Mouse (Mus musculus) embryo, embryonic 10 days (tissue): ENCODE results near the gene Mepce.
"Not testable (repeated sequence)": the region's sequence is repeated elsewhere in the genome, so short reads cannot be mapped to it uniquely, and the experiment has no call there.

Experiments used
- DNase-seq: peaks from one replicate; pipeline ENCODE4 v3.0.0-alpha.2; 2015; ENCODE audit warnings: low spot score

The Mepce gene

DNA sequence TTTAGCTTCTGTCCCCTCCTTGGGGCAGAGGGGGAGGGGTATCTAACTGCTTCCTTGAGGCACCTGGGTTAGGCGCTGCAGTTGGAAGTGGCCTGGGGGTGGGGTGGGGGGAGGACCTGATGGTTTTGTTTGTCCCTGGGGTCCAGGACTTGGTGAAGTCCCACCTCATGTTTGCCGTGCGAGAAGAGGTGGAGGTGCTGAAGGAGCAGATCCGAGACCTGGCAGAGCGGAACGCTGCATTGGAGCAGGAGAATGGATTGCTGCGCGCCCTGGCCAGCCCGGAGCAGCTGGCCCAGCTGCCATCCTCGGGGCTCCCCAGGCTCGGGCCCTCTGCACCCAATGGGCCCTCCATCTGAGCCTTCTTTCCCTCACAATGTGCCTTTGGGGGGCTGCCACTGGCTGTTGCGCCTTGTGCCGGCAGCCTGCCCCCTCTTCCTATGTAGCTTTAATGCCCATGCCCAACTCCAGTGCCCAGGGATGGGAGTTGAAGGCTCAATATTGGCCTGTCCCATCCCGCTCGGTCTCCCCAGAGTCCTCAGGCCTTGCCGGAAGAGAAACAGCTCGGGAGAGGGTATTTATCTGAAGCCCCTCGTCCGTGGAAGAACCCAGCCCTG lies 28.4 kb downstream of the Mepce start:
- no peak for DNase-seq

DNA sequence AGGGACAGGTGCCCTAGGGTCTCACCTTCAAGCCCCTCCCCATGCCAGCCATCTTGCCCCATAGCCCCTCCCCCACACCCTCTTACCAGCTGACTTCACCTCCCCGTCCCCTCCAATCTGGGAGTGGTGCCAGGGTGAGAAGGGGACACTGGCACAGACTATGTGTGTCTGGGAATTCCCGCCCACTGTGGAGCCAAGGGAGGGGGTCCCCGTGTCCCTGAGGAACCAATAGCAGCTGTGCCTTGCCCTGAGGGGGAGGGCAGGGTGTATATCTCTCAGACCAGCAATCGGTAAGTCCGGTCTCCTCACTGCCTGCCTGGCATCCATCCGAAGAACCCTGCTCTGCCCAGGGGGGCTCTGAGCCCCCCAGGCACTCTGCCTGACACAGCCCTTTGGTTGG lies 29.6 kb downstream of the Mepce start:
- DNase-seq = no peak

DNA sequence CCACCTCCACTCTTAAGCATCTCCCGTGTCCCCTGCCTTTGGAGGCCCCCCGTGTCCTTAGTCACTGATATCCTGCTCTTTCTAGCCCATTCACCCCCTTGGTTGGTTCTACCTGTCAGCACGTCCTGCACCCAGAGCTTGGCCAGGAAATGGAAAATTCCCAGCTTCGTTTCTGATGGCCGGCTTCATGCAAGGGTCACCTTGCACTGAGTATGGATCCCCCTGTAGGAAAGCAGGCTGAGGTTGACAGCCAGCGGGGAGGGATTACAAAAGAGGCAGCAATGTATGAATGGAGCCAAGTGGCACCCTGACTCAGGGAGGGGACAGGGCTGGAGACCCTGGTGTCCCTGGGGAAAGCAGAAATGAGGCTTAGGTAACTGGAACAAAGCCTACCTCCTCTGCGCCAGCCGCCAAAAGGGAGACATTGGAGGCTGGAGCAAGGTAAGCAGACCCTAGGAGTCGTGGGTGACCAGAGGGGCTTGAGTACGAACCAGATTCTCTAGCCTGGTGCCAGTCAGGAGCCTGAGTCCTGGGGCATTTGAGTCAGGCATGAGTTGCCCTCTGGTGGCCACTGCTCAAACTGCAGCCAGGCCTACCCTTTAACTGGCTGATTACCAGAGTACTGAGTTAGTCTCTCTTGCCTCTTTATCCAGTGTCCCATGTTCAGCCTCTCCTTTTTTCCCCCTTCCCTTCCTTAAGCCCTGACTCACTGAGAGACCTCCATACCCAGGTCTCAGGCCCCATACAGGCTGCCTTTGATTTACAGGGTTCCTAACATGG lies 30.4 kb downstream of the Mepce start:
- DNase-seq = peak; percentile 89

DNA sequence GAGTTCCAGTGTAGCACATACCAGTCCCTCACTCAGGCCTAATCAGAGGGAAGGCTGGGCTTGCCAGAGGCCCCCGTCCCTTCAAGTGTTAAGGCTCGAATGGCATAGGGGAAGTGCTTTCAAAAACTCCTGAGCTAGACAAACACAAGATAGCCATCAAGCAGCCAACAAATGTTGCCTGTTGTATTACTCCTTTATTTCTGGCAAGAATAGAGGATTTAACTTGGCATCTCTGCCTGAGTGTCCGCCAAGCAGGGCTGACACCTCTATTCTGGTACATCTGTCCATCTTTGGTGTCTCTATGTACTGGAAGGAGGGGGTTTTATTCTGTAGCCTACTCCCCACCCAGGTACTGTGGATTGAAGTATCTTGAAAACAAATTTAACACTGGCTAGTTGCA lies 31.3 kb downstream of the Mepce start:
- no peak for DNase-seq

DNA sequence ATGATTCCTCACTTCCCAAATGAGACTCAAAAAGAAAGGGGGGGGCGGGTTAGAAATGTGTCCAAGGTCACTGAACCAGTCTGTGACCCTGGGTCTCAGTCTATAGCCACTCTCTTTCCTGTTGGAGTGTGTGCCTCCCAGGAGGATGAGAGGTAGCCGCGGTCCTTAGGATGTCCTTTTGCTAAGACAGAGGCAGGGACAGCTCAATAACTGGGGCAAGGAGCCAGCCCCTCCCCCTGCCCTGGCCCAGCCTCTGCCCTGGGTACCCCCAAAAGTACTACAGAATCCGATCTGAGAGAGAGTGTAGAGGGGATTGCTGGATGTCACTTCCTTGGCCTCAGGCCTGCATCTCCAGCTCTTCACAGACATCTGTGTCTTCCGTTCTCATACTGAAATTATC lies 32.0 kb downstream of the Mepce start:
- no peak for DNase-seq

DNA sequence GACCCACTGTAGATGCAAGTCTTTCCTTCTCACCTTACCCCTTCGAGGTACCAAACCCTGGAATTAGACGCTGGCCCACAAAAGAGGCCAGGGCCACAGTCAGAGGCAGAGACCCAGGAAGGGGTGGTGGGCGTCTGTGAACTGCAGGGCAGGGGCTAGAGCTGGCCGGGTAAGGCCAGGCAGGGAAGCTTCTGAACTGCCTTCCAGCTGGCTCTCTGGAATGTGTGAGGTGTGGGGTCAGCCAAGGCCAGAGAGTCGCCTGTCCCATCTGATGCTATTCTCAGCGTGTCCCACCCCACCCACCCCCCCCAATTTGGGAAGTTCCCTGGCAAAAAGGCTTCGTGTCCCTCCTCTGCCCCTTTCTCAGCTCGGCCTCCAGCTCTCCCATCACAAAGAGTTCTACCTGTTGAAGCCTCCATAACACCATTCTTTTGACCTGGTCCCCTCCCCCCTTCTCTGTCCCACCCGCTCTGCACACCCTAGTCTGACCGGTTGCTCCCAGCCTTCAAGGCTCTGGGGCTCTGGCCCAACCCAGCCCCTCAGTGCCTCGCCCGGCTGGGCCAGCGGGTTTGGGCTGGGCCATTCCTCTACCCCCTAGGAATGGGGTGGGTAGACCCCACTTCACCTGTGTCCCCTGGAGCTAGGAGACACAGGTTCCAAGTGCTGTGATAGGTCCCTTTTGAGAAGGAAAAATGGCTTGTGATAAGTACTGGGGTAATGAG lies 34.2 kb downstream of the Mepce start:
- DNase-seq = no peak

DNA sequence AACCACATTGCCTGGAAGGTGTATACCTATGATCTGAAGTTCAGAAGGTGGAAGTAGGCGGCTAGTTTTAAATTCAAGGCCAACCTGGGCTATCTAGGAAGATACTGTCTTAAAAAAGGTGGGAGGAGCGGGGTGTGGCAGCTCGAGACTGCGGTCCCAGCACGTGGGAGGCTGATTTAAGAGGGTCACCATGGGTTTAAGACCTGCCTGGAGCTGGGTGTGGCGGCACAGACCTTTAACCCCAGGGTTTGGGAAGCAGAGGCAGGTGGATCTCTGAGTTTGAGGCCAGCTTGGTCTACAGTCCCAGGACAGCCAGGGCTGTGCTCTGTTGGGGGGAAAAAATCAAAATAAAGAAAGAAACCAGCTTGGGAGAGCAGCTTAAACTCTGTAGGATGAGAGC lies 35.5 kb downstream of the Mepce start:
- DNase-seq = no peak

DNA sequence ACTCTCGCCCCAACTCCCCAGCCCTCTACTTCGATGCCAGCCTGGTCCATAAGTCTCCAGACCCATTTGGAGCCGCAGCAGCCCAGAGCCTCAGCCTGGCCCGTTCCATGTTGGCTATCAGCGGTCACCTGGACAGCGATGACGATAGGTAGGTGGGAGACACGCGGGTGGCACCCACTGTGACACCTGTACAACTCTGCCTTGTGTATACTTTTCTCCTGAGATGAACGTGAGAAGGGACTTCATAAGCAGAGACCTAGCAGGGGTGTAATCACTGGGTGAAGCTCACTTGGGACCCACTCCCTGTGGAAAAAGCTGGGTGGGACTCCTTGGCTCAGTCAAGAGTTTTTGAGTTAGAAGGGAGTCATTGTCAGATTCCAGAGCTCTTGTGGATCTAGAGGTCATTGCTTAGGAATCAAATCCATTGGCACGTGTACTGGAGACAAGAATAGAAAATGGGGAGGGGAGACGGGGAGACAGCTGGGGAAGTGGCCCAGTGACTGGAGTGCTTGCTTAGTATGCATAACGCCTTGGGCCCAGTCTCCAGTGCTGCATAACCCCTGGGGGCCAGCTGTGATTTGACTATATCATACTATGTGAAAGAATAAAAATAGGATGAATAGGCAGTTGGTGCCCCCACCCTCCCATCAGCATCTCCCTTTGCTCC lies 36.1 kb downstream of the Mepce start:
- DNase-seq = no peak

DNA sequence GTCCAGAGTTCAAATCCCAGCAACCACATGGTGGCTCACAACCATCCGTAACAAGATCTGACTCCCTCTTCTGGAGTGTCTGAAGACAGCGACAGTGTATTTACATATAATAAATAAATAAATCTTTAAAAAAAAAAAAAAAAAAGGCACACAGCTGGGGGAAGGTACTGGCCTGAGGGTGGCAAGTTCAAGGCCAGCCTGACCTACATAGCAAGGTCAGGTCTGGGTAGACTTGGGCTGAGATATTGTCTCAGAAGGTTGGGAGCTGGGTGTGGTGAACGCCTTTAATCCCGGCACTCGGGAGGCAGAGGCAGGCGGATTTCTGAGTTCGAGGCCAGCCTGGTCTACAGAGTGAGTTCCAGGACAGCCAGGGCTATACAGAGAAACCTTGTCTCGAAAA lies 37.2 kb downstream of the Mepce start:
- not testable (repeated sequence) for DNase-seq

DNA sequence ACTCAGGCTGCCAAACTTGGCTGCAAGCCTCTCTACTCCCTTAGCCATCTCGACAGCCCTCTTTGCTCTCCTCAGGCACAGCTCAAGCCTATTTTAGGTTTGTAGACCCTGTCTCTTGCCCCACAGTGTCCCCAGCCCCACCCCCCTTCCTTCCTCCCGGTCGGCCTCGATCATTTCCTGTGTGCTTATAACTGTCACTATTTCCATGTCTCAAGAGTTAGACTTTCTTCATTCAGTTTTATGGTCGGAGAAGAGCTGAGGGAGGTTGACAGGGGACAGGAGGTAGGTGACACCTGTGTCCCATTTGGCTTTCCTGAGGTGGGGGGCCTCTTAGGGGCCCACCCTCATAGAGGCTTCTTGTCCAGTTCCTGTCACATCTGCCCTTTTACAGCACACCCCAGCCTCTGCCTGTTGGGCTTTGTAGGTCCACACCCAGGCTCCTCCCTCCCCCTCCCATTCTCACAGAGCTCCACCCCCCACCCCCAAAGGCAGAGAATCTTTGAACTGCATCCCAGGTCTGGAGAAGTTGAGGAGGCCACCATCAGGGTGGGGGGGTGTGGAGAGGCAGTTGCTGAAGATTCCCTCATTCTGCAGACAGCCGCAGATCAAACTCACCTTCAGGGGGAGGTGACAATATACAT lies 38.1 kb downstream of the Mepce start:
- no peak for DNase-seq

DNA sequence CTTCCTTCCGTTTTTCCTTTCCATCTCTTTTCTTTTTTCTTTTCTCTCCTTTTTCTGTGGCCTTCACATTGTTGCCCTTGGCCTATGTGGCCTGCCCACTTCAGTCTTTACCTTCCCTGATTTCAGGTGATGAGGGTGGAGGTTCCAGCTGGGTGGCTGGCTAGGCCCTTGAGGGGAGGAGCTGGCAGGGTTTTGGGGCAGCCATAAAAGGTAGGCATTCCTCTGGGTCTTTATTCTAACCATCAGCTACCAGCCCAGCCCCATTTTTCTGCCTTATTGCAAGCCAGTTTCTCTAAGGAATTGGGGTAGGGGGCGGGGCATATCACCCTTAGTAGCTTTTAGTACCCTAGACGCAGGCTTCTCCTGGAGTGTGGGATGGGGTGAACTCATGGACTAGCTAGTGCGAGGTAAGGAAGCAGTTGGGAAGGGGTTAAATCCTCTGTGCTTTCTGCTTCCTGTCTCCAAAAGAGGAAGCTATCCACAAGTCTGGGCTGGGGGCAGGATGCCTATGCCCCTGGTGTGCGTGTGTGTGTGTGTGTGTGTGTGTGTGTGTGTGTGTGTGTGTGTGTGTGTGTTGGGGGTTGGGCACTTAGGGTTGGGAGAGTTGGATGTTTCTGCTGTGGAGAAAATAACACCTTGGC lies 39.2 kb downstream of the Mepce start:
- no peak for DNase-seq

DNA sequence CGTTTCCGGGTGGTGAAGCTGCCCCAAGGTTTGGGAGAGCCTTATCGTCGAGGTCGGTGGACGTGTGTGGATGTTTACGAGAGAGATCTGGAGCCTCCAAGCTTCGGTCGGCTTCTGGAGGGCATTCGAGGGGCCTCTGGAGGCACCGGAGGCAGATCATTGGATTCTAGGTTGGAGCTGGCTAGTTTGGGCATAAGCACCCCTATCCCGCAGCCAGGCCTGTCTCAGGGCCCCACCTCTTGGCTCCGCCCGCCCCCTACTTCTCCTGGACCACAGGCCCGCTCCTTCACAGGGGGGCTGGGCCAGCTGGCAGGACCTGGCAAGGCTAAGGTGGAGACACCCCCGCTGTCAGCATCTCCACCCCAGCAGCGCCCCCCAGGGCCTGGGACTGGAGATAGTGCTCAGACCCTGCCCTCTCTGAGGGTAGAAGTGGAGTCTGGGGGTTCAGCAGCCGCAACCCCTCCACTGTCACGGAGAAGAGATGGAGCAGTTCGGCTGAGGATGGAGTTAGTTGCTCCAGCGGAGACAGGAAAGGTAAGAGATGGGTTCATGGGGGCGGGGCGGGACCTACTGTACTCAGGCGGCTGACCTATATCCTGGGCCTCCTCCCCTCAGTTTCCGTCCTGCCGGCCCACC lies 40.0 kb downstream of the Mepce start:
- DNase-seq = peak; percentile 21

DNA sequence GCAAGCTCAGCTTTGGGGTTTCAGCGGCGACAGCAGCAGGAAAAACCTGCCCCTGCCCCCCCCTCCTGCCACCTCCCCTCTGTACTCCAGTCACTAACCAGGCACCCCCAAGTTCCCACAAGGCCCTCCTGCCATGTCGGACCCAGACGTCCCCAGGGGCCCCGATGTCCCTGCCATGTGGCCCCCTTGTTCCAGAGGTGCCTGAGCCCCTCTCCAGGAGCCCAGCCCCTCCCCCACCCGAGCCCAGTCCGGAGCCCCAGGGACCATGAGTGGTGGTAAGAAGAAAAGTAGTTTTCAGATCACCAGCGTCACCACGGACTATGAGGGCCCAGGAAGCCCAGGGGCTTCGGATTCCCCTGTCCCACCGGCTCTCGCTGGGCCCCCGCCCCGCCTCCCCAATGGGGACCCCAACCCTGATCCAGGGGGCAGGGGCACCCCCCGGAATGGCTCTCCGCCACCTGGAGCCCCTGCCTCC lies 40.6 kb downstream of the Mepce start:
- DNase-seq = no peak

DNA sequence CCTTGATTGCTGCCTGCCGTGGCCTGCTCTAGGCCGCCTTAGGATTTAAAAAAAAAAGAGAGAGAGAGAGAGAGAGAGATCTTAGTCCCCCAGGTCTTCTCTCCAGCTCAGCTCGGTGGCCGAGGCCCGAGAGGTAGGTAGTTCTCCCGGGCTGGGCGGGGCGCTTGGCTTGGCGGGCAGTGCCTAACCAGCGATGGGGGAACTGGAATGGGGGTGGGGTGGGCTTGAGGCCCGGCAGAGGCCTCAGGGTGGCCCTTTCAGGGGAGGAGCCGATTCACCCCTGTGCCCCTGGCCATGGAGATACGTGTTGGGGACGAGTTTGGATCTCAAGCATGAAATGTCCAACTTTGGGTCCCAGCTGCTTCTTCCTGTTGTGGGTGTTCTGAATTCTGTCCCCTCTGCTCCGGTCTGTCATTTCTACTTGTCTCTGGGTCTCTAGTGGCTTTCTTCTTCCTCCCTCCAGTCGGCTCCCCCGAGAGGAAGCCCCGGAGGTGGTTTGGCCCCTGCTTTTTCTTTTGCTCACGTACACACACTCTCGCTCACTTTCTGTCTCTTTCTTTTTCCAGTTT lies 41.1 kb downstream of the Mepce start:
- peak; percentile 57 for DNase-seq

DNA sequence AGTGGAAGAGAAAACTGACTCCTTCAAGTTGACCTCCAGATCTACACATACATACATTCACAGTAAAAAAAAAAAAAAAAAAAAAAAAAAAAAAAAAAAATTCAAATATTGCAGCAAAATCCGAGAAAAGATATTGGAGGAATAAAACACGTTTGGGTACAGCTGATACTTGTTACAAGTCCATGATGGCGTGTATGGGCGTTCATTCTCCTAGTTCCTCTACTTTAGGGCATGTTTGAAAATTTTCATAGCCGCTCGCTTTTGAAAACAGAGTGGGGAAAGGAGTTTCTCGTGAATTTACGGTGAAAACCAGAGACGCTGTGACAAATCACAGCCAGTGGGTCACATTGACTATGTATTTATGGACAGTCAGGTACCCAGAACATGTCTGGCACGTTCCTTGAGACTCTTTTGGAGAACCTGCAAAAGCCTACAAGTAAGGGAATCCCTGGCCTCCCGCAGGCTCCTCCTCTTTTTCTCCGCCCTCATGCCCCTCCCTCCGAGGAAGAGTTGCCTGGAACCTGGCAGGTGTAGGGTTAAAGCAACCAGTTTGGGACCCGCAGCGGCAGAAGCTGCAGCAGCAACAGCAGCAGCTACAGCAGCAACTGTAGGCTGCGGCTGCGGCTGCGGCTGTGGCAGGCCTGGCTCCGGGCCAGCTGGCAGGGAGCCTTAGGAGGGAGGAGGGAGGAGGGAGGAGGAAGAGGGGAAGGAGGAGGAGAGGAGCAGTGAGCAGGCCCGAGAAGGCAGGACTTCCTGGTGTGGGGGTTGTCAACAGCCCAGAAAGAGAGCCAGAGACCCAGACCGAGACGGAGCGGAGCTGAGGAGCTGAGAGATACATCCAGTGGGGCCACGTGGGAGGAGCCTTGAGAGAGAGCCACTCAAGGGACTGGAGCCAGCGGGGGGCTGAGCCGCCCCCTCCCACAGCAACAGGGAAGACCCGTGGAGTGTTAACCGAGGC lies 42.0 kb downstream of the Mepce start, which contains the start of gene Tsc22d4:
Tsc22d4 (plus strand) TSS at position 517 of the 958 bp plus-strand sequence.
- peak; percentile 92 for DNase-seq

DNA sequence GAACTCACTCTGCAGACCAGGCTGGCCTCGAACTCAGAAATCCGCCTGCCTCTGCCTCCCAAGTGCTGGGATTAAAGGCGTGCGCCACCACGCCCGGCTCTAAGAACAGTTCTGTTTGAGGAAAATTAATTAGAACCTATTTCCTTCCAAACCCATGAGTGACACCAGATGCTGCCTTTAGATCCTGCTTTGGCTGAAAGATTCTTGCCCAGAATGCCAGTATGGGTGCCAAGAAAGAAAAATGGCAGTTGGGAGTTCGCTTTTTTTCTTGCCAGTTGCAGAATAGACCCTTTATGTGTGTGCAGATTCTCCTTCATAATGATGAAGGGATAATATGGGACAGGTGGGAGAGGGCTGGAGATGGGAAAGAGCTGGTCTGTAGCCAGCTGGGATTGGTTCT lies 43.3 kb downstream of the Mepce start:
- no peak for DNase-seq

DNA sequence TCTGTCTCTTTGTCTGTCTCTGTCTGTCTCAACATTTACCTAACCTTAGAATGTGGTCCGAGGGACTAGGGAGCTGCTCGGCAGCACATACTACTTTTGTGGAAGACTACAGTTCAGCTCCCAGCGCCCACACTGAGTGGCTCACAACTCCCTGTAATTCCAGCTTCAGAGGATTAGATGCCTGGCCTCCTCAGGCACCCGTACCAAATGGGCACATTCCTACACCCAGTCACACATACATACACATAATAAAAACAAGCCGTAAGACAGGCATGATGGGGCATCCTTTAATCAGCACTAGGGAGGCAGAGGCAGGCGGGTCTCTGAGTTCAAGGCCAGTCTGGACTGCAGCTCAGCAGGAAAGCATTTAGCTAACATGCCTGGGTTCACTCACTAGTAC lies 44.6 kb downstream of the Mepce start:
- no peak for DNase-seq

DNA sequence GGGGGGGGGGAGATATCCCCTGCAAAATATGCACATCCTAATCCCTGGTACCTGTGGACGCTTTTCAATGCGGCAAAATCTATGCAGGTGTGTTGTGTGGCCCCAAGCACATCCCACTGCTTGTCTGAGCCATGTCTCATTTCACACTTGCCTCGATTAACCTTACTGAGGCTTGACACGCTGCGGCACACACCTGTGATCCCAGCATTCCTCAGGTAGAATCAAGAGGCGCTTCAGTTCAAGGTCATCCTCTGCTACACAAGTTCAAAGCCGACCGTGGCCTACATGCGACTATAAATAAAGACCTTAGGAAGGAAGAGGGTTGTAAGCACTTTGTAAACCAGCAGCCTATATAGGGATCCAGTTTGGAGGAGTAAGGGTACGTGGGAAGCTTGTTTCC lies 45.4 kb downstream of the Mepce start:
- DNase-seq = no peak
